Mouse (Mus musculus) erythroblast, embryonic 14.5 days (primary cell): ENCODE results near the gene Igsf9b.

Source experiments
- GATA1 ChIP-seq: IDR thresholded peaks from 2 replicates; pipeline ENCODE4 v1.6.1; 2012; ENCODE audit warnings: low read length, inconsistent platforms, mixed read lengths
- TAL1 ChIP-seq: IDR thresholded peaks from 3 replicates; pipeline ENCODE4 v1.6.1; 2012; ENCODE audit warnings: low read length, inconsistent platforms, mixed read lengths

DNA sequence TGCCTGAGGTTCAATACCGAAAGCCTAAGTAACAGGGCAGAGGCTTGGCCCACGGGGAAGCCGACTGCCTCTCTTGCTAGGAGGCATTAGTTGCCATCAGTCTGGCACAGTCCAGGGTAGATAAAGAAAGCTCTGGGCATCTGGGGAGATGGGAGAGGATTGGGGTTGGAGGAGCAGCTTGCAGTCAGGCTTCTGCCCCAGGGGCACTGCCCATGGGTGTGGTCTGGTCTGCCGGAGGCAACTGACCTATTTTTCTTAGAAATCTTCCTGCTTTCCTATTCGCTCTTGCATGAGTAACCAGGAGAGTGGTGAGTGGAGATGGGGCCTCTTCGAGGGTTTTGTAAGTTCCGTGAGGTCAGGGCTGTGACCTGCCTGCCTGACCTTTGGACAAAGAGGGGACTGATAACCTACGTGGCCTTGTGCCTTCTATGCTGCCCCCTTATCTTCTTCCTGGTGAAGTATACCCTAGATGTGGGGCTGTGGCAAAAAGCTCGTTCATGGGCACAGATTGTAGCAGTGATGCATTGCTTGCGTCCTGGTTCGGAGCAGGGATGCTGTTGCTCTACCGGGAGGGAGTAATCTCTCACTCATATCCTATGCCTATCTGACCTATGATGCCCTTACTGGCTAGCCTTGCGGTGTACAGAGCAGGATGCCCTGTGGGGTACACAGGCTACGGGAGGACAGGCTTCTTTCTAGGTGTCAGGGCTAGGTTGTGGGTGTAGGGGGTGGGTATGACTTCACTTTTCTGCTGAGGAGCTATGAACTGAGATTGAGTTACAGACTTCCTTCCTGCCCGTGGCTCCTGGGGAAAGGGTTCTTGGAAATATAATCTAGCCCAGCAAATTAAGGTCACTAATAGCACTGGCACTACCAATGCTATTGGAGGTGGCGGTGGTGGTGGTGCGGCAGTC lies 4.8 kb downstream of the Igsf9b start:
- TF ChIP-seq GATA1 (no peak), TAL1 (no peak)
